Mouse (Mus musculus) left cerebral cortex, postnatal 14 days (tissue): Measurements from ENCODE around the gene Ptprn2. TPM values are rescaled to one million over a fixed set of nuclear protein-coding genes. Genes with fewer than 3 reads are reported as not detected.

Experiments used
- DNase-seq, 2 experiments: peaks; one replicate each; pipeline ENCODE4 v3.0.0; 2021 to 2022; ENCODE audit warnings: low spot score in 2 of 2, mixed read lengths in 1 of 2
- intact Hi-C: fragments of 180-260 bp; cut with DNase I; formaldehyde crosslinking; loops from one replicate; pipeline ENCODE4 v1.15.1; 2025
- total RNA-seq, 2 experiments: library from RNA; stranded (reverse); gene quantifications; 2 replicates each; pipeline ENCODE4 v1.2.3; 2021

Gene Ptprn2
- total RNA-seq, 2 experiments from 2014 or later = 383 to 385 TPM

DNA sequence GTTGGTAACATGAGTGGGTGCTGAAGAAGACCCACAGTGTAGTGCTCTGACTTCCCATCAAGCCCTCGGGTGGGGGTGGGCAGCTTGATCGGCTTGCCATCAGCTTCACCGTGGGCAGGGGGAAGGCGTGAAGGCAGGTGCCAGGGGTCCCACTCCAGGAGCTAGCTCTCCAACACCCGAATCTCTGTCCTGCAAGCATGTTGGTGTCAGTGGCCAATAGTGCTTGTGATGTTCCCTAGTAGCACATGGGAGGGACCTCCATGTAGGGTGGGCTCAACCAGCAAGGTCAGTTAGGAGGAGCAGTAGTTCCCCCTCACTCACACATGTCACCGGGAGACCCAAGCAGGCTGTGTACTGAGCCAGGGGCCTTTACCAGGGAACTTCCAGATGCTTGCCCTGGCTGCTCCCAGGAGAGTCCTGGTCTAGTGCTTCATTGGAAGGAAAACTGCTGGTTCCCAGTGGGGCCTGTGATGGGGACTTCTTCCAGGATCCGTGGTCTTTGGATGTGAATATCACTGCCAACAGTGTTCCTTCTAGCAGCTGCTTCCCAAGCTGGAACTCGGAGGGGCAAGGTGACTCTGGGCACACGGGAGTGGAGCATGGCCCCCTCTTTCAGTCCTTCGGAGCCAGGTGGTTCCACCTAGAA, 569.5 kb downstream of the Ptprn2 start:
- intact Hi-C loops = no loop called here

DNA sequence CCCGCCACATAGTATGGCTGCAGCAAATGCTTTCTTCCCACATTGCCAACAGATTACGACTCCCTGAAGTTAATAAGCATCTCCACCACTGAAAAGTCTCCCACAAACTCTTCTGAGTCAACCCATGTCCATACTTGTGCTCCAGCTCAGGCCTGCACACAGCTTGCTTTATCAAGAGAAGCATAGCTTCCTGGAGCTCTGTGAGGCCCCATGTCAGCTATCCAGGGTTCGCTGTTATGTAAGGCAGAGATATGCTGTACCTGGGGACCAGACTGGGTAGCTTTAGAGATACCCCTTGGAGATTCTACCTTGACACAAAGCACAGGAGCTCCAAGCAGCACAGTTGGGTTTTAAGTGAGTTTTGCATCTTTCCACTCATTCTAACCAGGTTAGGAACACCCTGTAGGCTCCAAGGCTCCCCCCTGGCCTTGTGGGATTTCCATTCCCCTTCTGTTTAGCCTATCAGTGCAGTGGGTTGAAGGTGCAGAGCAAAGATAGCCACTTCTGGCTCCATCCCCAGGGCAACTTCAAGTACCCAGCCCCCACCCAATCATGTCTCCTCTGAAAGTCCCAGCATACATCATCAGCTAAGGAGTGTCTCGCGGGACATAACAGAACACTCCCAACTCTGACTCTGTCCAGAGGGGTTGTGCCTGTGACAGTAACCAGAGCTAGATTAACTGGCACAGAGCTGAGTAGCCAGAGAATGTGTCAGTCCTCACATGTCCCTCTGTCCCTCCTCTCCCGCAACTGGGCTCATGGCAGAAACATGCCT, 572.9 kb downstream of the Ptprn2 start:
- DNase-seq = no peak
- intact Hi-C loops = no loop called here

More for the DNA sequence above, 569.5 kb downstream of the Ptprn2 start:
- DNase-seq = no peak

DNA sequence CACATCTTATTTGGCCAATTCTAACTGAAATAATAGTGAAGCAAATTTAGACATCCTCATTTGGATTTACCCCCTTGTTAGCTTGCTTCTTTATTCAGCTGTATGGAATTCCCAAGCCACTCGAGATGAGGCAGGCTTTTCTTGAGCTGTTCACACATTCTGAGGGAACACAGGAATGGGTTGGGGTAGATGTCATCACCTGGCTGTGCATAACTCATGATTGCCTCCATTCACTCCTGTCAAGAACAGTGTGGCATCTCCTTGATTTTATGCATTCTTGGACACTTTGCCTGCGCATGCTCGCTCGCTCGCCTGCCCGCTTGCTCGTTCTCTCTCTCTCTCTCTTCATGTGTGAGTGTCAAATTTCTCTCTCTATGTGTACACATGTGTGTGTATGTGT, 573.5 kb downstream of the Ptprn2 start:
- DNase-seq = no peak
- intact Hi-C loops = no loop called here

DNA sequence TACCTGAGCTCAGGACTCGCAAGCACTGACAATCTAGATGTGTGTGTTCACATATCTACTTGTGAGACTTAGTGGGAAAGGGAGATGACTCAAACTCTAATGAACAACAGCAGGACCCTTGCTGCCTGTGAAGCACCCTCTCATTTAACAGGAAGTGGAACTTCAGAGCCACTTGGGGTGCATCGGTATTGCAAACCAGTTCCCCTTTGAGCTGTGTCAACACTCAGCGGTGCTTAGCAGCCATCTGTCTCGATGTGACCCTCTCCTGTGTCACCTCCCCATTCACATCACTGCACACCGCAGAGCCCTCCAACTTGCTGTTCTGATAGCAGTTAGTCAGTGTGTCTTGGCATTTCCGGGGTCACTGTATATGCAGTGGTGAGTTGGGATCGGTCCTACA, 592.1 kb downstream of the Ptprn2 start:
- intact Hi-C loops = no loop called here
- DNase-seq = no peak

DNA sequence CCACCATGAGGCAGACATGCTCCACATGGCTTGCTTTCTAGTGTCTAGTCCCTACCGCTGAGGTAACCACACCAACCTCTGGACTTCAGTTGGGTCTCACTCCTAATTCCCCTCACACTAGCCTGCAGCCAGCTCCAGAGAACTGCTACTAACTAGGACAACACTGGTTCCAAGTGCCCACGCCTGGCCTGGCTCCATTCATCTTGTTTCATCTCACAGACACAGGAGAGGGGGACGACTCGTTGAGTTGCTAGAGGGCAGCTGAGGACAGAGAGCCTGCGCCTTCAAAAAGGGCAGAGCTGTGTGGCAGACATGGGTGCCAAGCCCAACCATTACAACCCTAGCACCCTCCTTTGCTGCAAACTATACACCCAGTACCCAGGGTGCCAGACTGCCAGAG, 593.4 kb downstream of the Ptprn2 start:
- DNase-seq = peak; percentile 60 to 74
- intact Hi-C loops = no loop called here

DNA sequence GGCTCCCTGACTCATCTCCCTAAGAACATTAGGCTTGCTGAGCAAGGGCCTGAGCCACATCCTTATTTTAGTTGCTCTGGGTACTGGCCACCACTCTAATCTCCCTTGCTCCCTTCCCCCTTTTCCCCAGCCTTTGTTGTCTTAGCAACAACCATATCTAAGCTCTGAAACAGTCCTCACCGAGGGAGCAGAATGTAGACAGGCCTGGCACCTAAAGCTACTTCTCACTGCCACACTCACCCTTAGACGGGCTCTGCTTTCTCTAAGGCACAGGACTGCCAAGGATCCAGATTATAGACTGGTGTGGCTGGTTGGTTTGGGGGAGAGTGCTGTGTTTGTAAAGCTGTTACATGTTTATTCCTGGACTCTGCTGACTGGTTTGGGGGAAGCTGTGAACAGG, 594.2 kb downstream of the Ptprn2 start:
- intact Hi-C loops = no loop called here
- peak in 1 of 2 experiments; percentile 32 for DNase-seq

DNA sequence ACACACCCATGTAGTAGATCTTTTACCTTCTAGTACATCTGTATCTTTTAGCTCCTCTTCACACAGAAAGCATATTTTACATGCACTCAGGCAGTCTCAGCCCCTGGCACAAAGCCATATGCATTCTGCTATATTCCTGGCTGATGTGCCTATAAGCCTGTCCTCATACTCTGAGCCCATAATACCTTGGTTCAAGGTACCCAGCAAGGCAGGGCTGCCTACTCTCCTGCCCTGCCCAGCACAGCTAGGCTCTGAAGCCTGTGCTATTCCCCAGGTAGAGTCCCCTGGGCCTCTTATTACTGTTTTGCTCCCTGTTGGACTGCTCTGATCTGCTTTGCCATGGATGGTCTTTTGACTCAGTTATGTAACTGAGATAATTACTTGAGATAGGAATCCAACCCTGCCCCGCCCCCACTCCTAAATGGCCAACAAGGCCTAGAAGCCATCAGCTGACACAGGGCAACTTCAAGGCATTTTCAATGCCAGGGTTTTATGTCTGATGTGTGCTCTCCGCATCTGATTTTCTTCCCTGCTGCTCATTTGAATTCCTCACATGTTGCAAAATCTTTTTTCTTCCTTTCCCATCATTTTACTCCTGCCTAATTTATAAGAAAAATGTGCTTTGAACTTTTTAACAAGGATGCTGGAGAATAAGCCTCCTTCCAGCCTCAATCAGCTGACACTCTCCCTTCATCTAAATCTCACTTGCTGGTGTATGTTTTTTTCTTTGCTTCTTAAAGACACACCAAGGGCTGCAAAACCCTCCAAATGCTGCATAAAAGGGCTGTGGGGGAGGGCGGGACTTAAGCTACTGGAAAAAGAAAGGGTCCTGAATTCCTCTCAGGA, 598.6 kb downstream of the Ptprn2 start:
- peak in 1 of 2 experiments; percentile 32 for DNase-seq
- intact Hi-C loops = no loop called here

DNA sequence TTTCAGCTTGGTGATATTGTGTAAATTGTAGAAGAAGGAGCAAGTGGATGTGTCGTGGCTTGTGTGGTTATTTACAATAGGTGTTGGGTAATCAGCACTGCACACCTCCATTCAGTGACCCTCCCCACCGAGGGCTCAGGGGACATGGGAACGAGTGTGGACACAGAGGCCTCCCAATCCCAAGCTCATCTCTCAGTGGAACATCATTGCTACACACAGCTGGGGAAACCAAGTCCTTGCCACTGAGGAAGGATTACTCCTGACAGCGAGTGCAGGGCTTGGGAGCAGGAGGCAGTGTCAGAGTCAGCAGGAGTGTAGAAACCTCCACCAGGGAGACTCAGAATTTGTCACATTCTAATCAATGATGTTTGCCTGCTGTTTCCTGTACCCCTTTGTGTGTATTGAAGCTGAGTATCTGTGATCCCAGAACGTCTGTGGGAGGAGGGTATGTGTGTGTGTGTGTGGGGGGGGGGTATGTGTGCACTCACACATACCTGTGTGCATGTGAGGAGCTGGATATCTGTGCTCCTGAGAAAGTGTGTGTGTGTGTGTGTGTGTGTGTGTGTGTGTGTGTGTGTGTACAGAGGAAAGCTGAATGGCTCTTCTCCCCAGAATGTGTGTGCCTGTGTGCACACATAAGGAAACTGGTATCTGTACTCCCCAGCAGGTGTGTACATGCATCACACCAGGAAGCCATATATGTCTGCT, 599.3 kb downstream of the Ptprn2 start:
- intact Hi-C loops = no loop called here
- no peak for DNase-seq

GRCm38 (mm10) chr12:117085661-117086335, 600.3 kb downstream of the Ptprn2 start:
- DNase-seq = peak in 1 of 2 experiments; percentile 52
- intact Hi-C loops = no loop called here

DNA sequence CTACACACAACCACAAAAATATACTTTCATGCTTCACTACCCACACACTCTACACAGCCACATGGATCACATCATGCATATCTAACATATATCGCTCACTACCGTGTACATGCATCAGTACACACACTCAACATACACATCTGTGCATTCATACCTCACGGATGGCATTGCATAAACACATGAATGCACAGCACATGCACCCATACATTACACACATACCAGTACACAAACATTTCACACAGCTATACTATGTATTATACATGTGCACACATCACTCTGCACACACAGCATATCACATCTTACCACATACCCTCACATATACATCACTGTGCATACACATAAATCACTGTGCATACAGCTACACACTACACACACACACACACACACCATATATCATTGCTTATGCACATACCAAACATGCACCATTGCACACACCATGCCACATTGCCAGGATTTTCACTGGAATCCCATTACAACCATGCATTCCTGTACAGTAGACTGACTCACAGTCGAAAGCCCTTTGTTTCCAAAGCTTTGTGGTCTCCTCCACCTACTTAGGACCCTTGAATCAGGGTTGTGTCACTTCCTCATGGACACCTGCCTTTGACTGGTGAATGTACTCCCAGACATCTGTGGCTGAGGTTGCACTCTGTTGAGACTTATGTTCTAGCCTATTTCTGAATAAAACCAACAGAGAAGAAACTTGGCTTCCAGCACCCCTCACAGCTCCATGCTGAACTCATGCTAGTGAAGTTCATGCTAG, 607.0 kb downstream of the Ptprn2 start:
- intact Hi-C loops = no loop called here
- DNase-seq = no peak

- no peak for DNase-seq
- intact Hi-C loops = no loop called here
Measured at GRCm38 (mm10) chr12:117095941-117096340, 610.4 kb downstream of the Ptprn2 start.

GRCm38 (mm10) chr12:117098295-117098694, 612.8 kb downstream of the Ptprn2 start:
- no peak for DNase-seq
- intact Hi-C loops = no loop called here

- peak in 1 of 2 experiments; percentile 34 for DNase-seq
Measured at GRCm38 (mm10) chr12:117106696-117107095, 621.2 kb downstream of the Ptprn2 start.

DNA sequence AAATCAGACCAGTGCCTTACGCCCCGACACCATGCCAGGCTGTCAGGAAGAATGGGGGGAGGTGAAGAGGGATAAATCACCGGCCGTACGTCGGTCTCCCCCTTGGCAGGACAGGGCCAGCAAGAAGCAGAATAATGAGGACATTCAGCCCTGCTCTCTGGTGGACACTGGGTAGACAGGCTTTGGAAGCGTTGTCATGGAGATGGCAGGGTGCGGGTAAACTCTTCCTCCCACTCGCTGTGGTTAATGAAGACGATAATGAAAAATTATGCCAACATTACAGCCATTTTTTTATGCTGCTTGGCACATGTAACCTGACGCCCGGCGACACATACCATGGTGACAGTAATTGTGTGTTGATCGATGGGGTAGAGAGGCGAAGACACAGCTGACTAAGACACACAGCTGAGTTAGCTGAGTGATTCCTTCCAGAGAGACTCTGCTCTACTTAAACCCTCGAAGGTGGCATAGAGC, 621.7 kb downstream of the Ptprn2 start:
- intact Hi-C loops = no loop called here
- peak; percentile 58 to 81 for DNase-seq

More at GRCm38 (mm10) chr12:117106696-117107095, 621.2 kb downstream of the Ptprn2 start:
- intact Hi-C loops = no loop called here

DNA sequence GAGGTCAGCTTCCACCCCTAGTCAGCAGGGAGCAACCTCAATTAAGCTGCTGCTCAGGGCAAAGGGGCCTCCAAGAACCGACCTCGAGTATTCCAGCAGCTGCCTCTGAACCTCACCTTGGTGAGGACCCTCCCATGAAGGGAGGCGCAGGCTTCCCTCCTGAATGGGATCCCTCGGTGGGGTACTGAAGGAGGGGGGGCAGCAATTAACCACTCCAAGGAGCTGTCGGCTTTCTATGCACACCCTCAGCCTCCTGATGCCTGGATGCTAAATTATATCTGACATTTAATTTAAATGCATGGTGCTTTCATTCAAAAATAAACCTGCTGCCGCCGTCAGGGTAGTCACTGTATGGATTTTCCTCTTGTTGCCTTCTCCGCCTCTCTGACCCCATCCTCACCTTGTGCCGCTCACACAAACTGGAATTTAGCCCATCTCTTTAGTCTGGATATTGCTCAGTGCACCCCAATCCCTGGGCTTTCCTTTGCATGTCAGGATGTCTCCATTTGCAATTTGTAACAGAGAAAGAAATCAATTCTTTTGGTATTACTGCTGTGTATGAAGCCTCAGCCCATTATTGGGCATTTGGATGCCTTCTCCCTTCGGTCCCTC, 629.8 kb downstream of the Ptprn2 start:
- no peak for DNase-seq
- intact Hi-C loops = no loop called here

DNA sequence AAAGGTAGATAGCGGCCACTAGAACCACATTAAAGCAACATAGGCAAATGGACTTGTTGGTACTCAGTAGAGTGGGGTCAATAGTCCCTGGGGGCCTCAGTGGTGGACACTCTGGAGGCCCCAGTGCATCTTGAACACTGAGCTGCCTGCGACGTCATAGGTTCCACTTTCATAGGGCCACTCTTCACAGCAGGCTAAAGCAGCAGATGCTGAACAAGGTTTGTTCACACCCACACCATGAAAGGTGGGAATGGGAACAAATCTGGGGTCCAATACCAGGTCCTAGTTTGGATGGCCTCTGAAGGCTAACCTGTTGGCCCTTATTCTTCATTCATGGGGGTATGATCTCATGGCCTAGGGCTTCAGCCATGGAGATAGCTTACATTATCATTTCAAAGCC, 641.6 kb downstream of the Ptprn2 start:
- DNase-seq = no peak
- intact Hi-C loops = no loop called here

DNA sequence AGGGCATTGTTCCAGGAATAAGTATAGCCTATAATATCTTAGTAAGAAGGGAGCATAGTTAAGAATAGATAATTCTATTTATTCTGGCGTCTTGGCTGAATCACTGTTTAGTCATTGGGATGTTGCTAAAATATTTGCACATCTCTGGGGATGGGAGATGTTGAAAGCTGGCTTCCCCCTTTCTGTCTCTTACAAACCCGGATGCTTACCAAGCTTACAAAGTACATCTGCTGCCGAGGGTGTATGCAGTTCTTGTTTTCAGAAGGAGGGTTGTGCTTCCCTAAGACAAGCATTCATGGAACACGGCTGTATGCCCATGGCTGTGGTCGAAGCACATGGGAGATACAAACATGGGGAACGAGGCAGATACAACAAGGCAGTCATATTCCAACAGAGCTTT, 642.0 kb downstream of the Ptprn2 start:
- intact Hi-C loops = no loop called here
- peak; percentile 44 for DNase-seq

- DNase-seq = no peak
- intact Hi-C loops = no loop called here
Measured at GRCm38 (mm10) chr12:117132095-117132494, 646.6 kb downstream of the Ptprn2 start.
